ENCODE assay signal across 8 mouse cellular contexts in genomic region chr9:121059286-121059685, GRCm38 (mm10).
DNase-seq lines count a peak whose midpoint lies in the region; ATAC-seq and TF ChIP-seq lines count a peak whose summit lies in the region.

No protein-coding gene starts in this region.

- intact Hi-C loops in gastrocnemius, postnatal 36 days (cut with DNase I) = no loop called here

- H3K4me2 ChIP-seq in hindbrain, postnatal 0 days (ENCODE audit: low read depth, low read length) = no peak overlapping the region
- no peak overlapping the region for H3K4me2 ChIP-seq in hindbrain, embryonic 13.5 days

- ATAC-seq in hindbrain, postnatal 0 days = 0 out of 2 replicates have a peak, but pooled peaks have one; percentile 43
- no peak for ATAC-seq in hindbrain, embryonic 13.5 days (ENCODE audit: low FRiP score)

- H3K4me1 ChIP-seq in hindbrain, postnatal 0 days (ENCODE audit: insufficient read depth, low read length) = peaks cover 9% of the 10 kb centered on the region; the same call in 1 of the 2 replicates
- peaks cover 31% of the 10 kb centered on the region for H3K4me1 ChIP-seq in hindbrain, embryonic 13.5 days (replicated peaks)
- peaks cover 32% of the 10 kb centered on the region for H3K4me1 ChIP-seq in E14TG2a.4 (replicated peaks; ENCODE audit: low read depth, low read length)

- no peaks in the 10 kb centered on the region for H3K27me3 ChIP-seq in hindbrain, postnatal 0 days (ENCODE audit: insufficient read depth, low read length)
- H3K27me3 ChIP-seq in hindbrain, embryonic 13.5 days = no peaks in the 10 kb centered on the region
- H3K27me3 ChIP-seq in E14TG2a.4 (ENCODE audit: insufficient read depth, low read length) = no peaks in the 10 kb centered on the region

- no peak overlapping the region for H3K27ac ChIP-seq in hindbrain, postnatal 0 days
- no peak overlapping the region for H3K27ac ChIP-seq in hindbrain, embryonic 13.5 days

- no peak overlapping the region for H3K9ac ChIP-seq in hindbrain, postnatal 0 days (replicated peaks; ENCODE audit: low read length)
- no peak overlapping the region for H3K9ac ChIP-seq in hindbrain, embryonic 13.5 days

- peak; percentile 48 for DNase-seq in hindbrain, postnatal 0 days (ENCODE audit: low spot score)
- DNase-seq in adipocyte (ENCODE audit: low spot score) = peak; percentile 14
- DNase-seq in lung, postnatal 14 days = peak; percentile 7
- DNase-seq in gastrocnemius, postnatal 36 days = no peak
- DNase-seq in left cerebral cortex, adult 9 months (ENCODE audit: low spot score in 2 of 2) = no peak
- DNase-seq in cerebellum, adult 9-11 months = no peak

- no peaks in the 10 kb centered on the region for H3K36me3 ChIP-seq in hindbrain, postnatal 0 days (ENCODE audit: insufficient read depth, low read length)
- no peaks in the 10 kb centered on the region for H3K36me3 ChIP-seq in hindbrain, embryonic 13.5 days
- no peaks in the 10 kb centered on the region for H3K36me3 ChIP-seq in E14TG2a.4 (ENCODE audit: insufficient read depth, low read length)

- H3K4me3 ChIP-seq in hindbrain, postnatal 0 days (ENCODE audit: low read length) = no peak overlapping the region
- no peak overlapping the region for H3K4me3 ChIP-seq in hindbrain, embryonic 13.5 days
- H3K4me3 ChIP-seq in E14TG2a.4 (replicated peaks; ENCODE audit: low read length) = no peak overlapping the region

- H3K9me3 ChIP-seq in hindbrain, postnatal 0 days (ENCODE audit: low read length) = no peaks in the 10 kb centered on the region
- H3K9me3 ChIP-seq in hindbrain, embryonic 13.5 days = no peaks in the 10 kb centered on the region
- no peaks in the 10 kb centered on the region for H3K9me3 ChIP-seq in E14TG2a.4 (ENCODE audit: low read length)

- peak; percentile 57 for TF ChIP-seq CTCF in hindbrain, postnatal 0 days (IDR thresholded peaks at IDR 0.05; ENCODE audit: low read depth)
- TF ChIP-seq CTCF in E14TG2a.4 (conservative IDR thresholded peaks at IDR 0.05; ENCODE audit: low read length) = peak; percentile 71

- WGBS in hindbrain, postnatal 0 days = 77% methylated on average over 3 of the region's 3 CpGs
- WGBS in hindbrain, embryonic 13.5 days = 91% methylated on average over 3 of the region's 3 CpGs

Comparison
In these comparisons a context has a peak if more than half of its experiments do, and no peak if none do; other contexts are left out.
1. DNase-seq: peak in hindbrain, postnatal 0 days (single experiment), adipocyte (single experiment) and lung, postnatal 14 days (single experiment); none in gastrocnemius, postnatal 36 days (0 of 2), left cerebral cortex, adult 9 months (0 of 2) and cerebellum, adult 9-11 months (single experiment).